Mouse (Mus musculus): ENCODE results near the gene Fbxw25.
"Not testable (repeated sequence)": the region's sequence is repeated elsewhere in the genome, so short reads cannot be mapped to it uniquely, and the experiment has no call there.

Fbxw25 gene

GRCm38 (mm10) chr9:109664552-109664951 is at the start of gene Fbxw25:
Fbxw25 (minus strand) TSS chr9:109664652.
- DNase-seq (ENCODE audit: low spot score), result not testable (repeated sequence)

DNA sequence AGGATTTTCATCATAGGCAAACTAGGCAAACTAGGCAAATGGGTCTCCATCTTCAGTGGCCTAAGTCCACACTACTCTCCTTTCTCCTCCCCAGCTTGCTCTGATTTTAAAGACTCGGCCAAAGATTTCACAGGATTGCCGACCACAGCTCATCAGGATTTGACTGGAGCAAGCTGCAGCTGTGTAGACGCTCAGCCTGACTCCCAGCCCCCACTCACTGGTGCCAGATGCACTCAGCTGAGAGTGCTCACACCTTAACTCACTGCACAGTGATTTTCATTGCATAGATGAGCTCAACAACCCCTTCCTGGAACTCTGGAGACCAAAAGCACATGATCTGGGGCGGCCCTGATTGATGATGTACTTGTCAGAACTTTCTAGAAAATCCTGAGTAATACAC is 38.1 kb upstream of the Fbxw25 start, which contains the start of gene Fbxw18:
Gene Fbxw18 (minus strand): TSS at position 101 of the 400 bp plus-strand sequence.
- DNase-seq (ENCODE audit: low spot score), result not testable (repeated sequence)

- peak; percentile 77 for DNase-seq (ENCODE audit: low spot score)
Observed at GRCm38 (mm10) chr9:109685299-109685698, 20.8 kb upstream of the Fbxw25 start.

- not testable (repeated sequence) for DNase-seq (ENCODE audit: low spot score)
Observed at GRCm38 (mm10) chr9:109625957-109626356, 38.5 kb downstream of the Fbxw25 start, which contains the start of gene Fbxw24. Fbxw24 (minus strand) TSS chr9:109626057.

GRCm38 (mm10) chr9:109606837-109607236 is 57.6 kb downstream of the Fbxw25 start:
- DNase-seq (ENCODE audit: low spot score), result peak; percentile 69

DNA sequence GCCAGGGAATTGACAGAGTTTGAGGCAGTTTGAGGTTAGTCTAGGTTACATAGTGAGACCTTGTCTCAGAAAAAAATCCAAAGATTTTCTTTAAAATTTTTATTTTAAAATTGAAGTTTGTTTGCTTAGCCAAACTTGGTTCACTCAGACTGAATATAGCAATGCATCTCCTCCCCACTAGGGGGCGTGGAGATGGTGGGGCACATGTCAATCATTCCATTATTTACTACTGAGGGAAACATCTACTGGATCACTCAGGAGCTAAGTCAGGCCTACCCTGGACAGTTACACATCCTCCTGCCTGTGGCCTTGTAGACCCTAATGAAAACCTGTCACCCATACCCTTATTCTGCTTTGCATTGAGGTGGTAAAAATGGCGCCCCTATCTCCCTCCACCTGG is 62.3 kb downstream of the Fbxw25 start:
- DNase-seq (ENCODE audit: low spot score), result not testable (repeated sequence)

DNA sequence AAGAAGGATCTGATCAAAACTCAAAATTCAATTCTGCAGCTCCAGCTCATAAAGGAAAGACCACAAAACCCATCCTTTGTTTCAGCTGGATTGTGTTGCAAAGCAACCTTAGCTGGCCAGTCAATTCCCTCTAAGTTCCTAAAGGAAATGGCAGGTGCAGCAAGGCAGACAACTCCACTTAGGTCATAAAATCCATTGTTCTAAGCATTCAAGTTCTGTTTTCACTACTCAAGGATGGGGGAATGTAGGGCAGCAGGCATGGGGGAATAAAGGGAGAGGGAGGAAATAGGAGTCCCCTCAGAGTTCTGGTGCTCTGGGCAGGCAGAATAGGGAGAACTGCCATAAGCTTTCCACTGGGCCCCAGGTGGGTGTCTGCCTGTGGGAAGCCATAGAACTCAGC is 67.2 kb downstream of the Fbxw25 start:
- DNase-seq (ENCODE audit: low spot score), result no peak
